Comparison of ENCODE assay signal across 8 mouse cellular contexts in genomic region chr2:170837824-170838557, GRCm38 (mm10).
DNase-seq lines count a peak whose midpoint lies in the region; ATAC-seq lines count a peak whose summit lies in the region.

No protein-coding gene starts in this region.

- 44% methylated on average over 12 of the region's 12 CpGs for WGBS in heart, embryonic 13.5 days
- 15% methylated on average over 12 of the region's 12 CpGs for WGBS in forebrain, embryonic 12.5 days
- 23% methylated on average over 12 of the region's 12 CpGs for WGBS in midbrain, embryonic 15.5 days

- no peaks in the 10 kb centered on the region for H3K27me3 ChIP-seq in heart, embryonic 13.5 days (replicated peaks)
- H3K27me3 ChIP-seq in forebrain, embryonic 12.5 days: peaks cover 9% of the 10 kb centered on the region; the same call in 1 of the 2 replicates
- H3K27me3 ChIP-seq in midbrain, embryonic 15.5 days (replicated peaks): no peaks in the 10 kb centered on the region

- no peak overlapping the region for H3K4me2 ChIP-seq in heart, embryonic 13.5 days
- H3K4me2 ChIP-seq in forebrain, embryonic 12.5 days: peak overlapping the region; percentile 22; the same call in 1 of the 2 replicates
- no peak overlapping the region for H3K4me2 ChIP-seq in midbrain, embryonic 15.5 days

- intact Hi-C loops in heart, postnatal 14 days (cut with DNase I): no loop called here

- DNase-seq in heart, postnatal 14 days: no peak
- peak; percentile 45 for DNase-seq in kidney, postnatal 14 days
- no peak for DNase-seq in thymus, postnatal 4 days
- DNase-seq in spleen, postnatal 36 days (ENCODE audit: low spot score in 2 of 2): no peak

- H3K9ac ChIP-seq in heart, embryonic 13.5 days: no peak overlapping the region
- no peak overlapping the region for H3K9ac ChIP-seq in forebrain, embryonic 12.5 days
- H3K9ac ChIP-seq in midbrain, embryonic 15.5 days: no peak overlapping the region

- H3K4me1 ChIP-seq in heart, embryonic 13.5 days: peaks cover 25% of the 10 kb centered on the region
- H3K4me1 ChIP-seq in forebrain, embryonic 12.5 days: peaks cover 22% of the 10 kb centered on the region
- peaks cover 21% of the 10 kb centered on the region for H3K4me1 ChIP-seq in midbrain, embryonic 15.5 days

- H3K4me3 ChIP-seq in heart, embryonic 13.5 days: no peak overlapping the region
- no peak overlapping the region for H3K4me3 ChIP-seq in forebrain, embryonic 12.5 days (replicated peaks)
- no peak overlapping the region for H3K4me3 ChIP-seq in midbrain, embryonic 15.5 days

- no peaks in the 10 kb centered on the region for H3K36me3 ChIP-seq in heart, embryonic 13.5 days
- no peaks in the 10 kb centered on the region for H3K36me3 ChIP-seq in forebrain, embryonic 12.5 days (replicated peaks)
- H3K36me3 ChIP-seq in midbrain, embryonic 15.5 days (replicated peaks): no peaks in the 10 kb centered on the region

- H3K9me3 ChIP-seq in heart, embryonic 13.5 days: no peaks in the 10 kb centered on the region
- no peaks in the 10 kb centered on the region for H3K9me3 ChIP-seq in forebrain, embryonic 12.5 days
- no peaks in the 10 kb centered on the region for H3K9me3 ChIP-seq in midbrain, embryonic 15.5 days

- no peak for ATAC-seq in heart, embryonic 13.5 days (ENCODE audit: extremely low read depth, insufficient number of reproducible peaks, low FRiP score, low TSS enrichment)
- ATAC-seq in forebrain, embryonic 12.5 days (ENCODE audit: low FRiP score): peak; percentile 69
- peak; percentile 70 for ATAC-seq in midbrain, embryonic 15.5 days (replicated peaks)
- no peak for ATAC-seq in megakaryocyte, adult 5-6 weeks (ENCODE audit: poor library complexity, severe bottlenecking)

- peak overlapping the region; percentile 48 for H3K27ac ChIP-seq in heart, embryonic 13.5 days (replicated peaks)
- H3K27ac ChIP-seq in forebrain, embryonic 12.5 days: peak overlapping the region; percentile 69
- peak overlapping the region; percentile 25; the same call in 1 of the 2 replicates for H3K27ac ChIP-seq in midbrain, embryonic 15.5 days

Comparison
In these comparisons a context has a peak if more than half of its experiments do, and no peak if none do; other contexts are left out.
1. ATAC-seq: peak in forebrain, embryonic 12.5 days (single experiment) and midbrain, embryonic 15.5 days (single experiment); none in heart, embryonic 13.5 days (single experiment) and megakaryocyte, adult 5-6 weeks (single experiment).
2. Peak in every context shown above with its lines, with median percentiles within 50 percentile points of each other: H3K27ac ChIP-seq.